Mouse (Mus musculus) G1E (cell line): ENCODE results near the gene Fam129a.

ENCODE experiments used
- CTCF ChIP-seq: IDR thresholded peaks from 2 replicates; pipeline ENCODE4 v1.5.1; 2012; ENCODE audit warnings: low read depth, low read length, inconsistent platforms, mixed read lengths
- GATA1 ChIP-seq: IDR thresholded peaks from 2 replicates; pipeline ENCODE4 v1.6.1; 2012; ENCODE audit warnings: borderline replicate concordance, low read length, inconsistent platforms, mixed read lengths
- TAL1 ChIP-seq: conservative IDR thresholded peaks from 2 replicates; pipeline ENCODE4 v1.6.1; 2012; ENCODE audit warnings: low read depth, low read length, inconsistent platforms, mixed read lengths

GRCm38 (mm10) chr1:151585647-151586046 is 14.7 kb downstream of the Fam129a start:
- TF ChIP-seq CTCF (no peak), TAL1 (no peak), GATA1 (no peak)
